Mouse (Mus musculus) liver, embryonic 11.5 days (tissue): Measurements from ENCODE around the gene Lpar1. TPM values are rescaled to one million over a fixed set of nuclear protein-coding genes. Genes with fewer than 3 reads are reported as not detected.

Experiments used
- ATAC-seq: fragments of 200-750 bp; cut with Nextera tagmentation; replicated peaks from 2 replicates; pipeline ENCODE4 v1.8.0; 2017; ENCODE audit warnings: moderate number of reproducible peaks, mild to moderate bottlenecking, moderate TSS enrichment, moderate library complexity; ENCODE audit not compliant: low FRiP score
- DNase-seq: peaks from one replicate; pipeline ENCODE4 v3.0.0-alpha.2; 2017; ENCODE audit warnings: low spot score
- H3K27ac ChIP-seq: fragments of 300-500 bp; sonication (generic); 2 replicates; pipeline ENCODE4 v1.5.1; 2014; ENCODE audit warnings: mild to moderate bottlenecking, low read depth, low read length, control low read depth
- H3K27me3 ChIP-seq: fragments of 300-500 bp; sonication (generic); replicated peaks from 2 replicates; pipeline ENCODE4 v1.6.1; 2014; ENCODE audit warnings: low read length, mixed read lengths; ENCODE audit not compliant: control insufficient read depth, insufficient read depth
- H3K36me3 ChIP-seq: fragments of 300-500 bp; sonication (generic); 2 replicates; pipeline ENCODE4 v1.6.1; 2014; ENCODE audit warnings: mild to moderate bottlenecking, low read length, moderate library complexity, mixed read lengths; ENCODE audit not compliant: control insufficient read depth, insufficient read depth
- H3K4me1 ChIP-seq: fragments of 300-500 bp; sonication (generic); replicated peaks from 2 replicates; pipeline ENCODE4 v1.6.1; 2014; ENCODE audit warnings: low read length, mixed read lengths; ENCODE audit not compliant: control insufficient read depth, insufficient read depth
- H3K4me2 ChIP-seq: fragments of 300-500 bp; sonication (generic); 2 replicates; pipeline ENCODE4 v1.6.1; 2014; ENCODE audit warnings: mild to moderate bottlenecking, control low read depth, moderate library complexity
- H3K4me3 ChIP-seq: fragments of 300-500 bp; sonication (generic); 2 replicates; pipeline ENCODE4 v1.5.1; 2014; ENCODE audit warnings: low read depth, low read length, control low read depth
- H3K9ac ChIP-seq: fragments of 300-500 bp; sonication (generic); 2 replicates; pipeline ENCODE4 v1.6.1; 2014; ENCODE audit warnings: low read depth, low read length, control low read depth
- H3K9me3 ChIP-seq: fragments of 300-500 bp; sonication (generic); 2 replicates; pipeline ENCODE4 v1.6.1; 2016; ENCODE audit warnings: low read length, inconsistent platforms, mixed read lengths; ENCODE audit not compliant: control insufficient read depth
- WGBS: fragments of 180-500 bp; shearing (Covaris S2); extraction: QIAGEN DNeasy Blood & Tissue Kit; methylation state at CpG from one replicate; pipeline ENCODE4 v1.1.7; 2014; 5-methylcytosine and 5-hydroxymethylcytosine counted together
- polyA plus RNA-seq: library from polyadenylated mRNA; unstranded; fragments of >200 nt; fragmentation: Nextera tagmentation; extraction: Ambion mirVana; gene quantifications from 2 replicates; pipeline ENCODE4 v1.2.1, GENCODE M21; 2014

The Lpar1 gene
- polyA plus RNA-seq, 1 experiment from 2014 or later: 21.3 TPM

DNA sequence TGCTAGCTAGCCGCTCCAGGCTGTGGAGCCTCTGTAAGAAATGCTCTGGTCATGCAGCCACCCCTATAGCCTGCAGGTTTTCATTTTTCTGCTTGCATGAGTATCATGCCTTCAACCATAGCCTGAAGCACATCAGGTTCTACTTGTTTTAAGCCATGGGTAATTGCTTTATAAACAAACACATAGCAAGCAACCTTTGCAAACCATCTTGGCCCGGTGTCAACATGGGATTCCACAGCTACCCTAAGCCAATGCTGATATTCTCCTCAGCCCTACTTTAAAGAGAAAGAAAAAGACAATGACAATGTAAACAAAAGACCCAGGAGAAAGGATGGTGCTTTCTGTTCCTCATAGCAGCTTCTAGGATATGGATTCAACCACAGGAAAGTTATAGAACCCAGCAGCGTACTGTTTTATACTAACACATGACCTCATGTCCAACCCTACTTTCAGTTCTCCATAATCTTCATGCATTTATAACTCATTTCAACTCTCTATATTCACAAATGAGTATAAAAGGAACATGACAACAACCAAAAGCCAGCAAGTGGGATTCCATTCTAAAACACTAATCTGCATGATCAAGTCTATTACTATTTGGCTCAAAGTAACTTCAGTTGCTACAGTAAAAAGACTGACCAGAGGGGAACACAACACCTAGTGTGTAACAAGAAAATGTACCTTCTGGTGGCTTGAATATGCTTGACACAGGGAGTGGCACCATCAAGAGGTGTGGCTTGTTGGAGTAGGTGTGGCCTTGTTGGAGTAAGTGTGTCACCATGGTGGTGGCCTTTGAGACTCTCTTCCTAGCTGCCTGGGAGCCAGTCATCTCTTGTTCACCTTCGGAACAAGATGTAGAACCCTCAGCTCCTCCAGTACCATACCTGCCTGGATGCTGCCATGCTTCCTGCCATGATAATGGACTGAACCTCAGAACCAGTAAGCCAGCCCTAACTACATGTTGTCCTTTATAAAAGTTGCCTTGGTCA, 46.9 kb downstream of the Lpar1 start:
- Histone ChIP-seq H3K4me2 (no peak overlapping the region), H3K4me1 (no peaks in the 10 kb centered on the region), H3K36me3 (no peaks in the 10 kb centered on the region), H3K27me3 (no peaks in the 10 kb centered on the region), H3K9me3 (no peaks in the 10 kb centered on the region), H3K4me3 (no peak overlapping the region), H3K9ac (no peak overlapping the region), H3K27ac (no peak overlapping the region)
- ATAC-seq (no peak), DNase-seq (no peak)
- whole genome bisulfite sequencing: 90% methylated on average over 4 of the region's 4 CpGs

DNA sequence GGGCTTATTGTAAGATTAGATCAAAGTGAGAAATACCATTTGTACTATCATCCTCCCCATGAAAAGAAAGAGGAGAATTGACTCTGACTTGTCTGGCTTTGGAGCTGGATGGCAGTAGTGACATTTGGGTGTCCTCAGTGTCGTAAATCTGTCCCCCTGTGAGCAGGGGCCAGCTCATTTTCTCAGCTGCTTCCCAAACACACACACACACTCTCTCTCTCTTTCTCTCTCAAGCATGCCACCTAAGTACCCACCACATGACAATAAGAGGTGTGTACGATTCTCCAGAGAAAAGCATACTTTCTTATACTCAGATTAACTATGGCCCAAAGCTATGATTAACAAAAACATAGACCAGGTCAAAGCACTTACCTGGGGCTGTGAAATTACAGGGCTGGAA, 49.4 kb downstream of the Lpar1 start:
- H3K4me2 ChIP-seq: no peak overlapping the region
- ATAC-seq: no peak
- H3K4me1 ChIP-seq: no peaks in the 10 kb centered on the region
- H3K9me3 ChIP-seq: no peaks in the 10 kb centered on the region
- no peak overlapping the region for H3K9ac ChIP-seq
- no peaks in the 10 kb centered on the region for H3K36me3 ChIP-seq
- H3K27ac ChIP-seq: no peak overlapping the region
- no peaks in the 10 kb centered on the region for H3K27me3 ChIP-seq
- H3K4me3 ChIP-seq: no peak overlapping the region
- 75% methylated on average over 2 of the region's 2 CpGs for WGBS
- DNase-seq: no peak

DNA sequence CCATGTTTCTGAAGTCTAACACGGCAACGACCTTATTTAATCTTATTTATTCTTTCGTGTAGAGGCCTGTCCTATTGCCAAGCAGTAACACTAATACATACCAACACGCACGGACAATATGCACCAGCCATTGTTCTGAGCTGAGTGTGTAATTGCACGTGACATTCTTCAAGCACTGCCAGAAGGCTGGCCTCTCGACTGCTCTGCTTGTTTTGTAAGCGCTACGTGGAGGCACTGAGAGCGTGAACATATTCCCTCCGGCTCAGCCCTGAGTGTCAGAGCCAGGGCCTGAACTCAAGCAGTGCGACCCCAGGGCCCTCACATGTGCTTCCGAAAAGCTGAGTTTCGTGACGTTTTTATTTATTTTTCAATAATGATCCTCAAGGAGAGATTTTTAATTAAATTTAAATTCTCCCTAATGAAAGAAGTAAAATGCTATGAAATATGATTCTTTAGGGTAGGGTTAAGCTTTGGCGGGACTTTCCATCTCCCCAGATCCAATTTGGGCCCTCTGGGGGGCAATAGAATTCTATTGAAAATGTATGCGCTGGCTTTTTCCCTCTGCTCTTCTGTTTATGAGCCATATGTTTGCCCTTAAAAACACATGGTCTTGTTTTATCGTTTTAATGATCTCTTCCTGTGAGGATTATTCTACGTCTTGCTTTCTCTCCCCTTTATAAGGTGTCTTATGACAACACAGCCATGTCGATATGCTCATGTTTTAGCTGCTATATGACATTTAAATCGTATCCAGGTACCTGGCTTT, 52.5 kb downstream of the Lpar1 start:
- H3K27me3 ChIP-seq: no peaks in the 10 kb centered on the region
- H3K27ac ChIP-seq: no peak overlapping the region
- H3K9ac ChIP-seq: no peak overlapping the region
- no peaks in the 10 kb centered on the region for H3K9me3 ChIP-seq
- WGBS: 84% methylated on average over 21 of the region's 21 CpGs
- H3K4me2 ChIP-seq: no peak overlapping the region
- ATAC-seq (no peak), DNase-seq (no peak)
- no peaks in the 10 kb centered on the region for H3K4me1 ChIP-seq
- H3K36me3 ChIP-seq: no peaks in the 10 kb centered on the region
- H3K4me3 ChIP-seq: no peak overlapping the region

DNA sequence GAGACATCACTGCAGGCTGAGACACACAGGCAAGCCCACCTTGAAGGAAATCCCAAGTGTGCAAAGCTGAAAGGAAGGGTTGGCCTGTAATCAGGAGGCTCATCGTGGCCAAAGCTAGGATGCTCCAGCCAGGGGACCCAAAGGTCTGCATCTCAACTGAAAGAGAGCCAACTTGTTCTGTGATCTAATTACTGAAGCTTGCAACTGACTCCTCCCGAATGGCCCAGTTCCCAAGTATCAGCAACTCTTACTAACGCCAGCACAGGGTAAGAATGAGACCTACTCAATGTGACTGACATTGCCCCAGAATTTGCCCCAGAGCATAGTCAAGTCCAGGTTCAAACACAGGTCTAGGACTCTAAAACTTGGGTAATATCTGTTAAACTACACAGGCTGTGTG, 53.9 kb downstream of the Lpar1 start:
- no peak overlapping the region for H3K4me3 ChIP-seq
- WGBS: 73% methylated on average over 3 of the region's 3 CpGs
- H3K9ac ChIP-seq: no peak overlapping the region
- no peaks in the 10 kb centered on the region for H3K4me1 ChIP-seq
- no peaks in the 10 kb centered on the region for H3K27me3 ChIP-seq
- DNase-seq (no peak), ATAC-seq (no peak)
- no peak overlapping the region for H3K27ac ChIP-seq
- no peaks in the 10 kb centered on the region for H3K9me3 ChIP-seq
- H3K4me2 ChIP-seq: no peak overlapping the region
- H3K36me3 ChIP-seq: no peaks in the 10 kb centered on the region

DNA sequence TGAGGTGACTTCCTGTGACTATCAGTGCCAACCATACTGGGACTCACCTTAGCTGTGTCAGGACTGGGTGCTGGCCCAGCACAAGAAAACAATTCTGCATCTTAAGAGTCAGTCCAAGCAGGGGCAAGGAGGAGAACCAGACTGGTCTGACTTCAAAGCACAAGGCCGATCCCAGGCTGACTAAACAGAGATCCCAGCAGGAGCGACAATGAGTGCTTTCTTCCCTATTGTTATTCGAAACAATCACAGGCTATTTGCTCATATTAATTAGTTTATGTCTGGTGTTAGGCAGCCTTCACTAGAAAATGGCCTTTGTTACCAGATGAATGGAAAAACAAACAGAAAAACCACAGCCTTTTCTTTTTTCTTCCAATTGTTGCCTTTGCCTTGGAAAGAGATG, 54.5 kb downstream of the Lpar1 start:
- 67% methylated on average over 3 of the region's 3 CpGs for WGBS
- H3K27ac ChIP-seq: no peak overlapping the region
- no peaks in the 10 kb centered on the region for H3K4me1 ChIP-seq
- H3K27me3 ChIP-seq: no peaks in the 10 kb centered on the region
- no peak for DNase-seq
- no peak overlapping the region for H3K9ac ChIP-seq
- no peaks in the 10 kb centered on the region for H3K9me3 ChIP-seq
- no peak for ATAC-seq
- no peak overlapping the region for H3K4me2 ChIP-seq
- no peaks in the 10 kb centered on the region for H3K36me3 ChIP-seq
- no peak overlapping the region for H3K4me3 ChIP-seq

DNA sequence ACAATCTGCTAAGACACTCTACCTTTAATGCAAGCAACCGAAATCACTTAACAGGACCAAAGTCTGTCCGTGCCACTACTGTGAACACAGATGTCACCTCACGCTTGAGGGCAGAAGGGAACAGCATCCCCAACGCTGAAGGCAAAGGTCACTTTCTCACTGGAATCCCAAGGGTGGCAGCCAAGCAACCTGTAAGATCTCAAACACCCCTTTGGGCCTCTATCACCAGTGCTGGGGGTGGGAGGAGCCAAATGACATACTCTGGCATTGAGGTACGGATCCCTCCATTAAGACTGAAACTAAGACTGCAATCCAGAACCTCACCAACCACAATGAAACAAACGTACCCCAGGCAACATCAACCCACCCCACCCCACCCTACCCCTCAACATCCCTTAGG, 55.0 kb downstream of the Lpar1 start:
- no peaks in the 10 kb centered on the region for H3K9me3 ChIP-seq
- no peaks in the 10 kb centered on the region for H3K36me3 ChIP-seq
- ATAC-seq: no peak
- H3K4me1 ChIP-seq: no peaks in the 10 kb centered on the region
- no peak overlapping the region for H3K4me2 ChIP-seq
- H3K4me3 ChIP-seq: no peak overlapping the region
- no peaks in the 10 kb centered on the region for H3K27me3 ChIP-seq
- no peak for DNase-seq
- no peak overlapping the region for H3K27ac ChIP-seq
- no peak overlapping the region for H3K9ac ChIP-seq
- 72% methylated on average over 6 of the region's 6 CpGs for WGBS

DNA sequence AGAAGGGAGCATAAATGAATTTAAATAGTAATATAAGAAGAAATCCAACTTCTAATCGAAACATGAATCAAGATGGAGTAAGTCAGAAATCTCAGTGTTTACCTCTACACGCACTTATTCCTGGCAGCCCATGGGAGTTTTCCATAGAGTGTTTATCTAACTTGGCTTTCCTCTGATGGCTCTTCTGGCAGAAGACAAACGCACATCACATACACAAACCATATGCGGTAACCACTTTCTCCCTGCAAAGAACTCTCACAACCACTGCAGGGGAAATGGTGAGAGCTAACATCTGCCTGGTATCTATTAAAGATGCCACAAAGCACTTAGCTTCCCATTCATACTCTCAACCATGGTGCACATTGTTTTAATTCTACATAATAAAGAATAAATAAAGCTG, 56.4 kb downstream of the Lpar1 start:
- Histone ChIP-seq H3K4me3 (no peak overlapping the region), H3K9me3 (no peaks in the 10 kb centered on the region), H3K9ac (no peak overlapping the region), H3K27ac (no peak overlapping the region), H3K36me3 (no peaks in the 10 kb centered on the region), H3K4me1 (no peaks in the 10 kb centered on the region; the same call in 1 of the 2 replicates), H3K4me2 (no peak overlapping the region), H3K27me3 (no peaks in the 10 kb centered on the region)
- 72% methylated on average over 4 of the region's 4 CpGs for WGBS
- no peak for DNase-seq
- ATAC-seq: no peak

DNA sequence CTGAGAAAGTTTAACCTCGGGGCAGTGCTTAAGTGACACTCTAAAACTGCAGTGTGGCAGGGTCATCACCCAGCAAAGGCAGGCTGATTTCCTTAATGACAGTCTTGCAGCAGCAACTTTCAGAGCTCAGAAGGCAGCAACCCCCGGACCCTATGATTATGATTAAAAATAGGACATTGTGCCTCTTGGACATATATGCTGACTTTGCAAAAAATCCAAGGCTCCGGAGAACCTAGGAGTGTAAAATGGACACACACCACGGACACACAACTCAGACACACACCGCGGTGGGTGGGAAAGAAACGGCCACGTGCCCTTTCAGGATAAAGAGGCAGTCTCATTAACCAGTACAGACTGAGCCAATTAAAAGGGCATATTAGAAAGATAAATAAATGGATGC, 57.0 kb downstream of the Lpar1 start:
- ATAC-seq: no peak
- WGBS: 66% methylated on average over 8 of the region's 8 CpGs

More for the DNA sequence above, 57.0 kb downstream of the Lpar1 start:
- H3K4me1 ChIP-seq: no peaks in the 10 kb centered on the region; the same call in 1 of the 2 replicates
- H3K9ac ChIP-seq: no peak overlapping the region
- no peak overlapping the region for H3K4me3 ChIP-seq
- H3K36me3 ChIP-seq: no peaks in the 10 kb centered on the region
- H3K4me2 ChIP-seq: no peak overlapping the region
- H3K27ac ChIP-seq: no peak overlapping the region; the same call in 1 of the 2 replicates
- H3K27me3 ChIP-seq: no peaks in the 10 kb centered on the region
- no peaks in the 10 kb centered on the region for H3K9me3 ChIP-seq
- DNase-seq: no peak
